Mouse (Mus musculus) heart, embryonic 15.5 days (tissue): Measurements from ENCODE around the gene Plcb4. TPM values are rescaled to one million over a fixed set of nuclear protein-coding genes. Genes with fewer than 3 reads are reported as not detected.
"Not testable (repeated sequence)": the region's sequence is repeated elsewhere in the genome, so short reads cannot be mapped to it uniquely, and the experiment has no call there.

Experiments
- ATAC-seq: fragments of 200-750 bp; cut with Nextera tagmentation; replicated peaks from 2 replicates; pipeline ENCODE4 v1.8.0; 2017; ENCODE audit warnings: low read depth, moderate TSS enrichment; ENCODE audit not compliant: insufficient number of reproducible peaks, insufficient read depth, low FRiP score
- H3K27ac ChIP-seq: fragments of 300-500 bp; sonication (generic); 2 replicates; pipeline ENCODE4 v1.5.1; 2015; ENCODE audit warnings: mild to moderate bottlenecking, inconsistent platforms
- H3K27me3 ChIP-seq: fragments of 300-500 bp; sonication (generic); 2 replicates; pipeline ENCODE4 v1.6.1; 2015; ENCODE audit warnings: inconsistent platforms
- H3K36me3 ChIP-seq: fragments of 300-500 bp; sonication (generic); 2 replicates; pipeline ENCODE4 v1.6.1; 2015; ENCODE audit warnings: mild to moderate bottlenecking, inconsistent platforms
- H3K4me1 ChIP-seq: fragments of 300-500 bp; sonication (generic); replicated peaks from 2 replicates; pipeline ENCODE4 v1.6.1; 2015; ENCODE audit warnings: inconsistent platforms
- H3K4me2 ChIP-seq: fragments of 300-500 bp; sonication (generic); 2 replicates; pipeline ENCODE4 v1.6.1; 2015; ENCODE audit warnings: inconsistent platforms, mild to moderate bottlenecking, moderate library complexity
- H3K4me3 ChIP-seq: fragments of 300-500 bp; sonication (generic); 2 replicates; pipeline ENCODE4 v1.5.1; 2015; ENCODE audit warnings: mild to moderate bottlenecking, inconsistent platforms
- H3K9ac ChIP-seq: fragments of 300-500 bp; sonication (generic); 2 replicates; pipeline ENCODE4 v1.6.1; 2015; ENCODE audit warnings: mild to moderate bottlenecking, inconsistent platforms
- H3K9me3 ChIP-seq: fragments of 300-500 bp; sonication (generic); replicated peaks from 2 replicates; pipeline ENCODE4 v1.6.1; 2016; ENCODE audit warnings: inconsistent platforms
- WGBS: fragments of 180-500 bp; shearing (Covaris S2); methylation state at CpG from one replicate; pipeline ENCODE4 v1.1.7; 2015; ENCODE audit warnings: mixed read lengths; 5-methylcytosine and 5-hydroxymethylcytosine counted together
- polyA plus RNA-seq: library from polyadenylated mRNA; unstranded; fragments of >200 nt; fragmentation: Nextera tagmentation; extraction: Ambion mirVana; gene quantifications from 2 replicates; pipeline ENCODE4 v1.2.1, GENCODE M21; 2015

The Plcb4 gene
- polyA plus RNA-seq, 1 experiment from 2014 or later, result 38.8 TPM

DNA sequence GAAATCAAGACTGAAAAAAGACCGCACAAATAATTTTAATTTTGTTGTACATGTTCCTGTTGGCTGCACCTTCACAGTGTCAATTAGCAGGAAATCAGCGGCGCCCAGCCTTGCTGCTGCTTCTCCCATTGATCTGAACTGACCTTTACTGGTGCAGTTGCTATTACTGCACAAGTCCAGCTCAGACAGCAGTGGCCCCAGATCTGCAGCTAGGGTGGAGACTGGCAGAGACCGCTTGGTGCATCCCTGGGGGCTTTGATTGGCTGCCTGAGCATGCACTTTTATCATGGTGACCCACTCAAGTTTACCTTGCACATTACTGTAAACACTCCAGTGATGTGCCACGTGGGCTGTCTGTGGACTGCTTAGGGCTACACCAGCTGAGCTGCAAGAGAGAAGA lies 45.9 kb downstream of the Plcb4 start:
- WGBS, result 88% methylated on average over 5 of the region's 5 CpGs
- H3K9me3 ChIP-seq, result no peaks in the 10 kb centered on the region
- no peaks in the 10 kb centered on the region for H3K27me3 ChIP-seq
- H3K27ac ChIP-seq, result no peak overlapping the region
- H3K4me2 ChIP-seq, result no peak overlapping the region
- no peaks in the 10 kb centered on the region for H3K36me3 ChIP-seq
- no peak for ATAC-seq
- no peak overlapping the region for H3K4me3 ChIP-seq
- H3K9ac ChIP-seq, result no peak overlapping the region
- peaks cover 17% of the 10 kb centered on the region for H3K4me1 ChIP-seq

DNA sequence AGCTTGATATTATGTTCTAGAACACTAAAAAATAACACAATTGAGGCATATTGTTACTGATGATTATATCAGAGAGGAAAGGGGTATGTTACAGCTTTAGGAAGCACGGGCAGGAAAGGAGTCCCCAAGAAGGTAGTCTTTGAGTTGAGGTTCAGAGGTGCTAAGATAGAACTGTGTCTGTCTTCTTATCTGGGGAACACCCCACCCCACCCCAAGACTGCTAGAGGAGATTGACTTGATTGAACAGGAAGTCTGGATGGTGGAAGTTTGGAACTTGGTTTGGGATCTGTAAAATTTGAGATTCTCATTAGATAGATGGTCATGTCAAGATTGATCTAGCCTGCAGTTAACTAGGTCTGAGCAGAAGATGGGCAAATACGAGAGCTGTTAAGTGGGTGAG lies 48.5 kb downstream of the Plcb4 start:
- Histone ChIP-seq H3K4me1 (peaks cover 32% of the 10 kb centered on the region), H3K9ac (no peak overlapping the region), H3K9me3 (no peaks in the 10 kb centered on the region), H3K27me3 (no peaks in the 10 kb centered on the region), H3K4me3 (no peak overlapping the region), H3K4me2 (no peak overlapping the region), H3K27ac (no peak overlapping the region), H3K36me3 (no peaks in the 10 kb centered on the region)
- no peak for ATAC-seq
- 83% methylated on average over 2 of the region's 2 CpGs for WGBS

DNA sequence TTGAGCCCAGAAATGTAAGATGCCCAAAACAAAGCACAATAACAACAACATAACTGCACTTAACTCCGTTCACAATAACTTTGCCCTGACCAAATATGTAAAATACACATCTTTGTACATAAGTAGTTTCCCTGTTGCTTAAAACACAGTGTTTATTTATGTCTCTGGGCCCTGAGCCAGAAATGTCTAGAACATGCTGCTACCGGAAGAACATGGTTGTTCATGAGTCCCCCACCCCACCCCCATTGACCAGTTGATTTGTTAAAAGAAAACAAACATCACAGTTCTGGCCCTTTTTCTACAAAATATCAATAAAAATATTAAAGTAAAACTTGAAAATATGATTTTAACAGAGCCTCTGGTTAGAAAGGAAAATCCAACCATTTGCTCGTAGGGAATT lies 49.6 kb downstream of the Plcb4 start:
- no peaks in the 10 kb centered on the region for H3K27me3 ChIP-seq

GRCm38 (mm10) chr2:135708796-135709195 lies 50.0 kb downstream of the Plcb4 start:
- Histone ChIP-seq H3K9ac (no peak overlapping the region), H3K36me3 (no peaks in the 10 kb centered on the region), H3K9me3 (no peaks in the 10 kb centered on the region), H3K27ac (no peak overlapping the region), H3K4me3 (no peak overlapping the region), H3K4me1 (peaks cover 41% of the 10 kb centered on the region), H3K4me2 (no peak overlapping the region), H3K27me3 (no peaks in the 10 kb centered on the region)
- WGBS, result 83% methylated on average over 9 of the region's 9 CpGs
- ATAC-seq, result no peak

More for the DNA sequence above, 49.6 kb downstream of the Plcb4 start:
- Histone ChIP-seq H3K9ac (no peak overlapping the region), H3K27ac (no peak overlapping the region), H3K36me3 (no peaks in the 10 kb centered on the region), H3K9me3 (no peaks in the 10 kb centered on the region), H3K4me1 (peaks cover 41% of the 10 kb centered on the region), H3K4me3 (no peak overlapping the region), H3K4me2 (no peak overlapping the region)
- ATAC-seq, result no peak
- 62% methylated on average over 3 of the region's 3 CpGs for WGBS

DNA sequence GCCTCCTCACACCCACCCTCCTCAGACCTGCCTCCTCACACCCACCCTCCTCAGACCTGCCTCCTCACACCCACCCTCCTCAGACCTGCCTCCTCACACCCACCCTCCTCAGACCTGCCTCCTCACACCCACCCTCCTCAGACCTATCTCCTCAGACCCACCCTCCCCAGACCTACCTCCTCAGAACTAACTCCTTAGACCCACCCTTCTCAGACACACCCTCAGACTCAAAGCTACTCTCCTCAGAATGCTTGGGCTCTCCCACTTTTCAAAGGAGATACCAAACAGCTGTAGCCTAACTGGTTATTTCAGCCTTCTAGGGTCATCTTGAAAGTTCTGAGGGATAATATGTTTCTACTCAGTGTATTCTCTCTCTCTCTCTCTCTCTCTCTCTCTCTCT lies 50.9 kb downstream of the Plcb4 start:
- H3K36me3 ChIP-seq, H3K9me3 ChIP-seq, H3K4me2 ChIP-seq, H3K27ac ChIP-seq, H3K27me3 ChIP-seq, H3K9ac ChIP-seq, H3K4me3 ChIP-seq, ATAC-seq: not testable (repeated sequence)
- peaks cover 41% of the 10 kb centered on the region for H3K4me1 ChIP-seq

GRCm38 (mm10) chr2:135711049-135711924 lies 52.5 kb downstream of the Plcb4 start:
- ATAC-seq, result peak; percentile 53
- Histone ChIP-seq H3K4me1 (peaks cover 44% of the 10 kb centered on the region), H3K36me3 (no peaks in the 10 kb centered on the region), H3K4me2 (peak overlapping the region; percentile 54), H3K4me3 (peak overlapping the region; percentile 24), H3K27ac (peak overlapping the region; percentile 92), H3K9ac (no peak overlapping the region), H3K9me3 (no peaks in the 10 kb centered on the region), H3K27me3 (no peaks in the 10 kb centered on the region)
- 20% methylated on average over 8 of the region's 8 CpGs for WGBS

- H3K4me2 ChIP-seq, result peak overlapping the region; percentile 54
- WGBS, result 12% methylated on average over 8 of the region's 8 CpGs
- H3K9me3 ChIP-seq, result no peaks in the 10 kb centered on the region
- H3K4me3 ChIP-seq, result peak overlapping the region; percentile 24
- no peaks in the 10 kb centered on the region for H3K36me3 ChIP-seq
- no peak overlapping the region for H3K9ac ChIP-seq
- H3K4me1 ChIP-seq, result peaks cover 50% of the 10 kb centered on the region
- peak; percentile 91 for ATAC-seq
- H3K27ac ChIP-seq, result peak overlapping the region; percentile 92
- no peaks in the 10 kb centered on the region for H3K27me3 ChIP-seq
These were observed 53.1 kb downstream of the Plcb4 start for GRCm38 (mm10) chr2:135711925-135712288.

DNA sequence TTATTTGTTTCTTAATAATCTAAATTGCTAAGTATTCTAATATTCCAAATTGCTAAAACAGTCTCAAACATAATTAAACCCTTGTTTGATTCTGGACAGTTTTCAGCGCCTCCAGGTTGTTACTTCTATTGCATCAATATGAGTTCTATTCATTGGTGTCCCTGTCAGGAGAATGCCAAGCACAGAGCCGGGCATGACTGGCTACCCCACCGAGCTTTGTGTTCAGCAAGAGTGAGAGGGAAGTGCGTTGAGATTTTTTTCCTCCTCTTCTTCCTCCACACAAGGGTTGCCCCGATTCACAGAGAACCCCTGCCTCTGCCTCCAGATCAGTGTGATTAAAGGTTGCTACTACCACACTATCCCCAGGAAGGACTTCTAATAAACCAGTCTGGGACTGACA lies 53.5 kb downstream of the Plcb4 start:
- Histone ChIP-seq H3K4me3 (no peak overlapping the region), H3K9me3 (no peaks in the 10 kb centered on the region), H3K36me3 (no peaks in the 10 kb centered on the region), H3K27ac (peak overlapping the region; percentile 92), H3K27me3 (no peaks in the 10 kb centered on the region), H3K4me2 (no peak overlapping the region), H3K4me1 (peaks cover 54% of the 10 kb centered on the region), H3K9ac (no peak overlapping the region)
- WGBS, result 38% methylated on average over 5 of the region's 5 CpGs
- no peak for ATAC-seq

GRCm38 (mm10) chr2:135712921-135713320 lies 54.1 kb downstream of the Plcb4 start:
- no peak for ATAC-seq
- H3K27ac ChIP-seq, result peak overlapping the region; percentile 92; the same call in 1 of the 2 replicates
- H3K4me1 ChIP-seq, result peaks cover 57% of the 10 kb centered on the region

DNA sequence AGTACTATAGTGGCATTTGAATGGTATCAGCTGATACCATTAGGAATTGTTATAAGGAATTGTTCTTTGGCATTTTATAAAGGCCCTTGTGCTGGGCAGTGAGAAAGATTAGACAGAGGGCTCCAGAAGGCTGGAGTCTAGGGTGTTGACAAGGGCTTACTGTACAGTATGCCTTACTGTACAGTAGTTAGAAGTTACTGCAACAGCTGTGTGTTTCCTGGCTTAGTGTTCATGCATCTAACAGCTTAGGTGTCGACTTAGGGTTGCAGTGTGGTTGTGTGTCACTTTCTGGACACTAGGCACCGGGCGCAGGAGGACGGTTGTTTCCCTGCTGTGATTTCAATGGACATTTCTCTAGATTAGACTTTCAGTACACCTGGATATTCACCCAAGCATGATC lies 57.4 kb downstream of the Plcb4 start:
- Histone ChIP-seq H3K27me3 (no peaks in the 10 kb centered on the region), H3K4me1 (peaks cover 42% of the 10 kb centered on the region), H3K27ac (0 out of 2 replicates have a peak overlapping the region, but pooled peaks have one; percentile 16), H3K9me3 (no peaks in the 10 kb centered on the region), H3K4me3 (no peak overlapping the region), H3K9ac (no peak overlapping the region), H3K36me3 (no peaks in the 10 kb centered on the region), H3K4me2 (no peak overlapping the region)
- 65% methylated on average over 4 of the region's 4 CpGs for WGBS
- ATAC-seq, result no peak

More at GRCm38 (mm10) chr2:135712921-135713320, 54.1 kb downstream of the Plcb4 start:
- WGBS, result 66% methylated on average over 6 of the region's 6 CpGs
- Histone ChIP-seq H3K27me3 (no peaks in the 10 kb centered on the region), H3K9me3 (no peaks in the 10 kb centered on the region), H3K9ac (no peak overlapping the region), H3K36me3 (no peaks in the 10 kb centered on the region), H3K4me3 (no peak overlapping the region), H3K4me2 (no peak overlapping the region)

DNA sequence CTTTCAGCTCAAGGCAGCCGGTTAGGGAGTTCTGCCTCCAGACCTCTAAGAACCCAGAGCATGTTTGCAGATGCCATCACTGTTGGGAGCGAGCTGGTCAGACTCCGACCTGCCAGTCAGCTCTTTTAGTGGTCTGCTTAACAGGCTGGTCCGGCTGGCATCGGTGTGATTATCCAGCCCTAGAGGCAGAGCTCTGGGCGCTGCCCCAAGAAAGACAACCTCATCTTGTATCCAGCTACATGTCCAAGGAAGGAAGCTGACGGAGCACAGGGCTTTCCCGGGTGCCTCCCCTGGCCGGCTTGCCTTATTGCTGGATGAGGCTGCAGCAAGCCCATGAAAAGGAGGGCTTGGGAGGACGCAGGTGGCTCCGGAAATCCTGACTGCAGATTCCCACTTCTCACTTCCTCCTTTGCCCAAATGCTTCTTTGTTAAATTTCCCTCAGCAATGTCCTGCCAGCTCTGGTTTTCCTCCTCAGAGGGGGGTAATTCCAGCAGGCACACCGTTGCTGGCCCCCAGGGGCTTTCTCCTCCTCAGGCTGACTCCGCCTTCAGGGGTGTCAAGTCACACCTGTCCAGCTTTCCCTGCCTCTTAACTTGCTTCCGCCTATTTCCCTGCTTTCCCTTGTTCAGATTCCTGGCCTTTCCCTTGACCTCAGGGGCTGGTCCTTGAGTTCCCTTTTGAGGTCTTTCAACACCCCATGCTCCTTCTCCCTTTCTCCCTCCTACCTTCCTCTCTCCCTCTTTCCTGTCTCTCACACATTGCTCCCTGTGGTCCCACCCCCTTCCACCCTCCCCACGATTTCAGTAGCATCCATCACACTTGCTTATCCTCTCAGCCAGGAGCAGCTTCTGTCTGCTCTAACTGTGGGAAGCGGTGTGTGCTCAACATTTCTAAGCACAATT lies 58.7 kb downstream of the Plcb4 start:
- peak overlapping the region; percentile 36; the same call in 1 of the 2 replicates for H3K9ac ChIP-seq
- no peaks in the 10 kb centered on the region for H3K36me3 ChIP-seq
- ATAC-seq, result 0 out of 2 replicates have a peak, but pooled peaks have one; percentile 47
- H3K27ac ChIP-seq, result peak overlapping the region; percentile 58
- H3K27me3 ChIP-seq, result no peaks in the 10 kb centered on the region
- peak overlapping the region; percentile 57 for H3K4me2 ChIP-seq
- H3K4me1 ChIP-seq, result peaks cover 35% of the 10 kb centered on the region
- H3K9me3 ChIP-seq, result no peaks in the 10 kb centered on the region
- H3K4me3 ChIP-seq, result peak overlapping the region; percentile 26
- 15% methylated on average over 16 of the region's 16 CpGs for WGBS
